8 mouse cellular contexts compared by ENCODE assay signal in the genomic region with DNA sequence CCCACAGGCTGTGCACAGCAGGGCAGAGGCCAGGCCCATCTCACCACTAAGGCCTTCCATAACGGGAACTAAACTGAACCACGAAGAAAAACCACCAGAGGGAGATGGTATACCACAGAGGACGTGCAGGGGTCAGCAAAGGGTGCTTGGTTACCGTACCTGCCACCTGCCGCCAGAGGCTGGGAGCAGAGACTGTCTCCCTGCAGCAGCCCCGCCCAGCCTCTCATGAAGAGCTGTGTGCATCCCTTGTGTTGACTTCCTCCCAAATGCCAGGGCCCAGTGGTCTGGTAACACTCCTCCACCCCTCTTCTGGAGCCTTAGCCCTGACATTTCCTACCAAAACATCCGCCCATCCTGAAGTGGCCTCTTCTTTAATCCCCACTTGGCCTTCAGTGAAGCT. TPM values are rescaled to one million over a fixed set of nuclear protein-coding genes. Genes with fewer than 3 reads are reported as not detected.
DNase-seq lines count a peak whose midpoint lies in the region; ATAC-seq lines count a peak whose summit lies in the region.

No protein-coding gene starts in this region.

- ATAC-seq in heart, embryonic 12.5 days (ENCODE audit: insufficient number of reproducible peaks, low FRiP score), result no peak
- ATAC-seq in forebrain, embryonic 14.5 days, result no peak

- no peak for DNase-seq in heart, adult 9 months (ENCODE audit: low spot score in 2 of 2)
- DNase-seq in ES-CJ7 (ENCODE audit: low read depth, low spot score), result peak; percentile 86
- DNase-seq in forebrain, embryonic 14.5 days (ENCODE audit: low spot score), result no peak
- peak; percentile 41 for DNase-seq in lung, postnatal 10 days
- no peak for DNase-seq in layer of hippocampus, adult 8-10 months (ENCODE audit: low spot score in 2 of 2)
- no peak for DNase-seq in right cerebral cortex, postnatal 25 days
- DNase-seq in spleen, adult 18-20 months, result no peak

- H3K4me2 ChIP-seq in heart, embryonic 12.5 days, result no peak overlapping the region
- H3K4me2 ChIP-seq in forebrain, embryonic 14.5 days (ENCODE audit: low read length), result no peak overlapping the region

- WGBS in heart, embryonic 12.5 days, result 45% methylated on average over 7 of the region's 7 CpGs
- WGBS in forebrain, embryonic 14.5 days, result 54% methylated on average over 7 of the region's 7 CpGs

- no peak overlapping the region for H3K4me3 ChIP-seq in heart, embryonic 12.5 days
- H3K4me3 ChIP-seq in forebrain, embryonic 14.5 days (ENCODE audit: low read depth, low read length), result no peak overlapping the region

- H3K27me3 ChIP-seq in heart, embryonic 12.5 days (replicated peaks), result no peaks in the 10 kb centered on the region
- H3K27me3 ChIP-seq in forebrain, embryonic 14.5 days (replicated peaks; ENCODE audit: control insufficient read depth, insufficient read depth, low read length), result no peaks in the 10 kb centered on the region

- H3K4me1 ChIP-seq in heart, embryonic 12.5 days (replicated peaks), result peaks cover 83% of the 10 kb centered on the region
- H3K4me1 ChIP-seq in forebrain, embryonic 14.5 days (ENCODE audit: control insufficient read depth, insufficient read depth, low read length), result peaks cover 71% of the 10 kb centered on the region

- peak overlapping the region; percentile 53; the same call in 1 of the 2 replicates for H3K9ac ChIP-seq in heart, embryonic 12.5 days
- peak overlapping the region; percentile 14; the same call in 1 of the 2 replicates for H3K9ac ChIP-seq in forebrain, embryonic 14.5 days (ENCODE audit: low read length)

- no peak overlapping the region for H3K27ac ChIP-seq in heart, embryonic 12.5 days (ENCODE audit: poor library complexity, severe bottlenecking)
- H3K27ac ChIP-seq in forebrain, embryonic 14.5 days (ENCODE audit: low read depth, low read length), result no peak overlapping the region

- peaks cover 11% of the 10 kb centered on the region for H3K36me3 ChIP-seq in heart, embryonic 12.5 days
- no peaks in the 10 kb centered on the region for H3K36me3 ChIP-seq in forebrain, embryonic 14.5 days (ENCODE audit: control insufficient read depth, insufficient read depth, low read length)

- no peaks in the 10 kb centered on the region for H3K9me3 ChIP-seq in heart, embryonic 12.5 days (replicated peaks)
- no peaks in the 10 kb centered on the region for H3K9me3 ChIP-seq in forebrain, embryonic 14.5 days (replicated peaks; ENCODE audit: control insufficient read depth, low read length)

RNA-seq across cellular contexts. Expression of a gene that starts 4.0 kb away (rescaled TPM):
- 46.4 and 47.2 TPM in 2 replicates for polyA plus RNA-seq in heart, embryonic 12.5 days (2016; fragmentation: Nextera tagmentation; extraction: Ambion mirVana)
- 41.2 and 44.2 TPM in 2 replicates for polyA plus RNA-seq in forebrain, embryonic 14.5 days (2014; fragmentation: Nextera tagmentation; extraction: Ambion mirVana)
- total RNA-seq in layer of hippocampus, adult 8-10 months (2022), result 10 to 100 TPM; 58.8 to 73.3 (median 62.6) TPM

RNA-seq across cellular contexts. Expression of a gene that starts 48.8 kb away (rescaled TPM):
- polyA plus RNA-seq in heart, embryonic 12.5 days (2016; fragmentation: Nextera tagmentation; extraction: Ambion mirVana), result not detected in 2 replicates
- polyA plus RNA-seq in forebrain, embryonic 14.5 days (2014; fragmentation: Nextera tagmentation; extraction: Ambion mirVana), result not detected in 2 replicates
- total RNA-seq in layer of hippocampus, adult 8-10 months (2022), result not detected

Comparison
In these comparisons a context has a peak if more than half of its experiments do, and no peak if none do; other contexts are left out.
1. DNase-seq: peak in ES-CJ7 (single experiment) and lung, postnatal 10 days (single experiment); none in heart, adult 9 months (0 of 2), forebrain, embryonic 14.5 days (single experiment), layer of hippocampus, adult 8-10 months (0 of 2), right cerebral cortex, postnatal 25 days (single experiment) and spleen, adult 18-20 months (0 of 2).